ENCODE assay signal across 15 mouse cellular contexts in the genomic region with DNA sequence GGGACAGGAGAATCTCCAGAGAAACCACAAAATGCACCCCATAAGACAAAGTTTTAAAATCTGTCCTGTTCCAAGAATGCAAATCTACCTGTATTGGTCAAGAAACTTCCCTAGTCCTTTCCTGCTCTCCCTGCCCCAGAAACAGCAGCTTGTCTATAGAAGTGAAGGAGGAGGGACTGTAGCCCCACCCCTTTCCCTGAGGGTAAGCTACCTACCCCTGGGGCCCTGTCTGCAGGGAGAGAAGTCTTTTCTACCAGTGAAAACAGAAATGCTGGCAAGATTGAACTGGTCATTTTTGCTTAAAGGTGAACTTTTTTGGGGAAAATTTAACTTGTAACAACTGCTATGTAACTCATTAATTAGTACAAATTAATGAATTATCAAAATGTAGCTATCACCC.
"Had no signal": no experiment of that assay in that cellular context is flagged by ENCODE, and none has a peak within 500 bp of the region (broad histone marks: within the 10 kb centered on the region; RNA-seq: fewer than 3 reads in every experiment).

No protein-coding gene starts in this region.

- H3K27me3 ChIP-seq: liver, embryonic 12.5 days; lung, embryonic 15.5 days; megakaryocyte, embryonic 14.5 days; midbrain, embryonic 15.5 days; neural tube, embryonic 12.5 days had no signal

- H3K4me1 ChIP-seq: limb, embryonic 10.5 days; liver, embryonic 12.5 days; lung, embryonic 15.5 days; midbrain, embryonic 15.5 days; neural tube, embryonic 12.5 days had no signal

- DNase-seq: lung, postnatal 14 days; retina, postnatal 1 day; right cerebral cortex, postnatal 4 days; spleen, adult 18-20 months; thymus, adult 18-20 months; thymus, postnatal 25 days had no signal

- H3K36me3 ChIP-seq: limb, embryonic 10.5 days; liver, embryonic 12.5 days; lung, embryonic 15.5 days; midbrain, embryonic 15.5 days; neural tube, embryonic 12.5 days had no signal

- H3K9me3 ChIP-seq: limb, embryonic 10.5 days; liver, embryonic 12.5 days; lung, embryonic 15.5 days; megakaryocyte, embryonic 14.5 days; midbrain, embryonic 15.5 days; neural tube, embryonic 12.5 days had no signal

- H3K4me3 ChIP-seq: layer of hippocampus, adult 2 months; limb, embryonic 10.5 days; liver, embryonic 12.5 days; lung, embryonic 15.5 days; megakaryocyte, embryonic 14.5 days; midbrain, embryonic 15.5 days; neural tube, embryonic 12.5 days had no signal

- H3K27ac ChIP-seq: layer of hippocampus, adult 2 months; limb, embryonic 10.5 days; liver, embryonic 12.5 days; lung, embryonic 15.5 days; macrophage; midbrain, embryonic 15.5 days; neural tube, embryonic 12.5 days had no signal

- H3K4me2 ChIP-seq: liver, embryonic 12.5 days; lung, embryonic 15.5 days; midbrain, embryonic 11.5 days; midbrain, embryonic 15.5 days; neural tube, embryonic 12.5 days had no signal

- ATAC-seq: liver, embryonic 12.5 days; midbrain, embryonic 15.5 days had no signal

- H3K9ac ChIP-seq: liver, embryonic 12.5 days; lung, embryonic 15.5 days; midbrain, embryonic 15.5 days; neural tube, embryonic 12.5 days had no signal
